Mouse (Mus musculus) heart, embryonic 11.5 days (tissue): ENCODE results near the gene Spata20. TPM values are rescaled to one million over a fixed set of nuclear protein-coding genes. Genes with fewer than 3 reads are reported as not detected.

Experiments used
- ATAC-seq: fragments of 200-750 bp; cut with Nextera tagmentation; replicated peaks from 2 replicates; pipeline ENCODE4 v1.8.0; 2017; ENCODE audit warnings: moderate library complexity; ENCODE audit not compliant: insufficient number of reproducible peaks, low FRiP score, low TSS enrichment
- H3K27ac ChIP-seq: fragments of 300-500 bp; sonication (generic); 2 replicates; pipeline ENCODE4 v1.5.1; 2014; ENCODE audit warnings: mild to moderate bottlenecking, low read depth, low read length
- H3K27me3 ChIP-seq: fragments of 300-500 bp; sonication (generic); 2 replicates; pipeline ENCODE4 v1.6.1; 2014; ENCODE audit warnings: mild to moderate bottlenecking, low read length, mixed read lengths; ENCODE audit not compliant: control insufficient read depth, insufficient read depth
- H3K36me3 ChIP-seq: fragments of 300-500 bp; sonication (generic); 2 replicates; pipeline ENCODE4 v1.6.1; 2014; ENCODE audit warnings: mild to moderate bottlenecking, low read length, moderate library complexity, mixed read lengths; ENCODE audit not compliant: control insufficient read depth, insufficient read depth
- H3K4me1 ChIP-seq: fragments of 300-500 bp; sonication (generic); 2 replicates; pipeline ENCODE4 v1.6.1; 2014; ENCODE audit warnings: low read length; ENCODE audit not compliant: control insufficient read depth, insufficient read depth
- H3K4me2 ChIP-seq: fragments of 300-500 bp; sonication (generic); 2 replicates; pipeline ENCODE4 v1.6.1; 2014; ENCODE audit warnings: mild to moderate bottlenecking, moderate library complexity
- H3K4me3 ChIP-seq: fragments of 300-500 bp; sonication (generic); 2 replicates; pipeline ENCODE4 v1.5.1; 2014; ENCODE audit warnings: low read depth, low read length
- H3K9ac ChIP-seq: fragments of 300-500 bp; sonication (generic); 2 replicates; pipeline ENCODE4 v1.6.1; 2014; ENCODE audit warnings: mild to moderate bottlenecking, low read depth, low read length, moderate library complexity
- H3K9me3 ChIP-seq: fragments of 300-500 bp; sonication (generic); replicated peaks from 2 replicates; pipeline ENCODE4 v1.6.1; 2016; ENCODE audit warnings: low read length; ENCODE audit not compliant: control insufficient read depth
- WGBS: fragments of 180-500 bp; shearing (Covaris S2); extraction: QIAGEN DNeasy Blood & Tissue Kit; methylation state at CpG from one replicate; pipeline ENCODE4 v1.1.7; 2014; ENCODE audit not compliant: insufficient replicate concordance; 5-methylcytosine and 5-hydroxymethylcytosine counted together
- polyA plus RNA-seq: library from polyadenylated mRNA; unstranded; fragments of >200 nt; fragmentation: Nextera tagmentation; extraction: Ambion mirVana; gene quantifications from 2 replicates; pipeline ENCODE4 v1.2.1, GENCODE M21; 2014

Spata20 gene
- polyA plus RNA-seq, 1 experiment from 2014 or later, result not detected

GRCm38 (mm10) chr11:94488767-94489533 is 3.0 kb upstream of the Spata20 start:
- Histone ChIP-seq H3K4me2 (no peak overlapping the region), H3K27ac (no peak overlapping the region), H3K9ac (no peak overlapping the region), H3K4me3 (no peak overlapping the region), H3K4me1 (peaks cover 8% of the 10 kb centered on the region), H3K9me3 (no peaks in the 10 kb centered on the region), H3K36me3 (no peaks in the 10 kb centered on the region), H3K27me3 (peaks cover 49% of the 10 kb centered on the region)
- no peak for ATAC-seq
- WGBS, result 80% methylated on average over 11 of the region's 11 CpGs

- no peak for ATAC-seq
- Histone ChIP-seq H3K27ac (no peak overlapping the region), H3K4me1 (no peaks in the 10 kb centered on the region), H3K4me2 (no peak overlapping the region), H3K9me3 (no peaks in the 10 kb centered on the region), H3K27me3 (peaks cover 31% of the 10 kb centered on the region), H3K36me3 (no peaks in the 10 kb centered on the region), H3K9ac (no peak overlapping the region), H3K4me3 (no peak overlapping the region)
- 69% methylated on average over 5 of the region's 5 CpGs for WGBS
Observed at GRCm38 (mm10) chr11:94485223-94485622, 756 bp downstream of the Spata20 start.

- no peak overlapping the region for H3K9ac ChIP-seq
- no peaks in the 10 kb centered on the region for H3K9me3 ChIP-seq
- H3K4me1 ChIP-seq, result no peaks in the 10 kb centered on the region
- peaks cover 31% of the 10 kb centered on the region for H3K27me3 ChIP-seq
- ATAC-seq, result no peak
- H3K36me3 ChIP-seq, result no peaks in the 10 kb centered on the region
- 84% methylated on average over 9 of the region's 9 CpGs for WGBS
- H3K4me2 ChIP-seq, result no peak overlapping the region
- H3K4me3 ChIP-seq, result no peak overlapping the region
- no peak overlapping the region for H3K27ac ChIP-seq
Observed at GRCm38 (mm10) chr11:94484636-94485035, 1.3 kb downstream of the Spata20 start.

- H3K9me3 ChIP-seq, result no peaks in the 10 kb centered on the region
- no peak overlapping the region for H3K27ac ChIP-seq
- no peaks in the 10 kb centered on the region for H3K36me3 ChIP-seq
- no peak overlapping the region for H3K9ac ChIP-seq
- H3K4me3 ChIP-seq, result no peak overlapping the region
- ATAC-seq, result no peak
- H3K4me1 ChIP-seq, result no peaks in the 10 kb centered on the region
- peaks cover 34% of the 10 kb centered on the region for H3K27me3 ChIP-seq
- H3K4me2 ChIP-seq, result no peak overlapping the region
- WGBS, result 76% methylated on average over 14 of the region's 14 CpGs
Observed at GRCm38 (mm10) chr11:94483921-94484320, 2.1 kb downstream of the Spata20 start.

GRCm38 (mm10) chr11:94483436-94483835 is 2.5 kb downstream of the Spata20 start:
- Histone ChIP-seq H3K4me3 (no peak overlapping the region), H3K9ac (no peak overlapping the region), H3K4me1 (no peaks in the 10 kb centered on the region), H3K36me3 (no peaks in the 10 kb centered on the region), H3K27ac (no peak overlapping the region), H3K9me3 (no peaks in the 10 kb centered on the region), H3K4me2 (no peak overlapping the region), H3K27me3 (peaks cover 39% of the 10 kb centered on the region)
- 76% methylated on average over 11 of the region's 11 CpGs for WGBS
- ATAC-seq, result no peak

GRCm38 (mm10) chr11:94482738-94483137 is 3.2 kb downstream of the Spata20 start:
- H3K4me3 ChIP-seq, result no peak overlapping the region
- H3K27ac ChIP-seq, result no peak overlapping the region
- H3K4me2 ChIP-seq, result no peak overlapping the region
- no peak for ATAC-seq
- H3K9me3 ChIP-seq, result no peaks in the 10 kb centered on the region
- H3K36me3 ChIP-seq, result no peaks in the 10 kb centered on the region
- 86% methylated on average over 11 of the region's 11 CpGs for WGBS
- peaks cover 42% of the 10 kb centered on the region for H3K27me3 ChIP-seq
- H3K4me1 ChIP-seq, result no peaks in the 10 kb centered on the region
- no peak overlapping the region for H3K9ac ChIP-seq

GRCm38 (mm10) chr11:94481963-94482362 is 4.0 kb downstream of the Spata20 start:
- WGBS, result 91% methylated on average over 7 of the region's 7 CpGs
- no peak for ATAC-seq
- no peak overlapping the region for H3K9ac ChIP-seq
- H3K36me3 ChIP-seq, result no peaks in the 10 kb centered on the region
- no peaks in the 10 kb centered on the region for H3K9me3 ChIP-seq
- H3K27ac ChIP-seq, result no peak overlapping the region
- H3K27me3 ChIP-seq, result peaks cover 48% of the 10 kb centered on the region
- H3K4me2 ChIP-seq, result no peak overlapping the region
- H3K4me1 ChIP-seq, result no peaks in the 10 kb centered on the region
- H3K4me3 ChIP-seq, result no peak overlapping the region

GRCm38 (mm10) chr11:94480382-94480781 is 5.6 kb downstream of the Spata20 start:
- H3K4me3 ChIP-seq, result no peak overlapping the region
- H3K4me1 ChIP-seq, result no peaks in the 10 kb centered on the region
- WGBS, result 83% methylated on average over 9 of the region's 9 CpGs
- H3K27me3 ChIP-seq, result peaks cover 54% of the 10 kb centered on the region
- no peak overlapping the region for H3K27ac ChIP-seq
- no peaks in the 10 kb centered on the region for H3K9me3 ChIP-seq
- H3K36me3 ChIP-seq, result no peaks in the 10 kb centered on the region
- H3K9ac ChIP-seq, result no peak overlapping the region
- H3K4me2 ChIP-seq, result no peak overlapping the region
- ATAC-seq, result no peak

GRCm38 (mm10) chr11:94477651-94478050 is 8.3 kb downstream of the Spata20 start:
- 69% methylated on average over 6 of the region's 6 CpGs for WGBS
- Histone ChIP-seq H3K27me3 (peaks cover 70% of the 10 kb centered on the region), H3K36me3 (no peaks in the 10 kb centered on the region), H3K4me1 (peaks cover 15% of the 10 kb centered on the region), H3K9me3 (no peaks in the 10 kb centered on the region), H3K9ac (no peak overlapping the region), H3K4me3 (no peak overlapping the region), H3K4me2 (no peak overlapping the region), H3K27ac (no peak overlapping the region)
- no peak for ATAC-seq
